Mouse (Mus musculus): Measurements from ENCODE around the gene Tnfrsf8.

DNA sequence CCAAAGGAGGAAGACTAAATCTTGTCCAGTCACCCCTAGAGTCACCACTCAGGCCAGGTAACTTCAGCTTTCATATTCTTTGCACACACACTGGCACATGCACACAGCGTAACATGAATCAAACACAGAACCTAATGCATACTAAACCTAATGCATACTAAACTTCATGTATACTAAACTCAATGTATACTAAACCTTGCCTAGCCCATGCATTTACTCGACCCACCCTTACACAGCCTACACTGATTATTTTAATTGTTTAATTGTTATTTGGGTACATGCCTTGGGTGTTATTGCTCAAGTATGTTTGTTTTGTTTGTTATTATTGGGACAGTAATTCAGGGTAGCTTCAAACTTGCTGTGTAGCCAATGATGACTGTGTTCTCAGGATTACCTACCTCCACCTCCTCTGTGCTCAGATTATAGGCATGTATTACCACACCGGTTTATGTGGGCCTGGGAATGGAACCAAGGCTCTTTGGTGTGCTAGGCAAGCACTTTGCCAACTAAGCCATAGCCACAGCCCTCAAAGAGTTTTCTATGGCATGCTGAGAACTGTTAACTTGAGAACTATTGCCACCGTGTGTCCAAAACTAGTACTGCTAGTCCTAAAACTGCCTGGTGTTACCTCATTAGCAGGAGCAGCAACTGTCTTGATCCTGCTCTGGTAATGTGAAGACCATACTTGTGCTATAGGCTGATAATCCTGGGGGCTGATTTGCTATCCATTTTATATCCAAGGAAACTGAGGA is 28.4 kb downstream of the Tnfrsf8 start:
- peak; percentile 95 for TF ChIP-seq CTCF (IDR thresholded peaks at IDR 0.05)
- TF ChIP-seq EP300 (IDR thresholded peaks at IDR 0.05) = no peak

Measured in lung, postnatal 0 days (tissue).